32 mouse cellular contexts compared by ENCODE assay signal in genomic region chr7:28395425-28395824, GRCm38 (mm10).
"Had no signal": no experiment of that assay in that cellular context is flagged by ENCODE, and none has a peak within 500 bp of the region (broad histone marks: within the 10 kb centered on the region; RNA-seq: fewer than 3 reads in every experiment).

No protein-coding gene starts in this region.

- H3K27ac ChIP-seq: heart, embryonic 13.5 days; heart, embryonic 15.5 days; hindbrain, embryonic 10.5 days; hindbrain, embryonic 12.5 days; hindbrain, embryonic 13.5 days; hindbrain, embryonic 14.5 days; hindbrain, embryonic 15.5 days; hindbrain, postnatal 0 days; intestine, embryonic 15.5 days; kidney, embryonic 15.5 days; kidney, postnatal 0 days; layer of hippocampus, adult 2 months; left cerebral cortex, adult 2 months had no signal

- DNase-seq: heart, postnatal 10 days; heart, postnatal 36 days; heart, postnatal 4 days; kidney, adult 11 months; kidney, adult 18-20 months; kidney, adult 2 months; kidney, adult 8-10 months; kidney, adult 9 months; kidney, postnatal 10 days; kidney, postnatal 14 days; kidney, postnatal 36 days; kidney, postnatal 4 days; layer of hippocampus, adult 9-11 months; layer of hippocampus, postnatal 36 days had no signal

- H3K9me3 ChIP-seq: heart, embryonic 13.5 days; heart, embryonic 15.5 days; hindbrain, embryonic 10.5 days; hindbrain, embryonic 12.5 days; hindbrain, embryonic 13.5 days; hindbrain, embryonic 15.5 days; intestine, embryonic 15.5 days; kidney, embryonic 15.5 days had no signal

- H3K4me2 ChIP-seq: heart, embryonic 11.5 days; heart, embryonic 13.5 days; heart, embryonic 15.5 days; hindbrain, embryonic 12.5 days; hindbrain, embryonic 13.5 days; hindbrain, embryonic 14.5 days; hindbrain, embryonic 15.5 days; intestine, embryonic 15.5 days; kidney, embryonic 15.5 days had no signal

- ATAC-seq: hindbrain, embryonic 16.5 days; hindbrain, postnatal 0 days; inflammation-experienced regulatory T-cells, adult 6 months; intestine, embryonic 15.5 days; intestine, embryonic 16.5 days; intestine, postnatal 0 days had no signal

- H3K27me3 ChIP-seq: heart, embryonic 13.5 days; heart, embryonic 15.5 days; hindbrain, embryonic 12.5 days; hindbrain, embryonic 13.5 days; hindbrain, embryonic 15.5 days; intestine, embryonic 15.5 days; kidney, embryonic 15.5 days had no signal

- H3K9ac ChIP-seq: heart, embryonic 13.5 days; heart, embryonic 15.5 days; hindbrain, embryonic 12.5 days; hindbrain, embryonic 13.5 days; hindbrain, embryonic 14.5 days; hindbrain, embryonic 15.5 days; intestine, embryonic 15.5 days; kidney, embryonic 15.5 days had no signal

- H3K4me3 ChIP-seq: heart, embryonic 13.5 days; heart, embryonic 15.5 days; hindbrain, embryonic 10.5 days; hindbrain, embryonic 12.5 days; hindbrain, embryonic 13.5 days; hindbrain, embryonic 15.5 days; intestine, embryonic 15.5 days; kidney, embryonic 15.5 days; layer of hippocampus, adult 2 months; left cerebral cortex, adult 2 months had no signal
